ENCODE assay signal across 13 mouse cellular contexts in genomic region chr2:163696763-163697162, GRCm38 (mm10). TPM values are rescaled to one million over a fixed set of nuclear protein-coding genes. Genes with fewer than 3 reads are reported as not detected.
DNase-seq lines count a peak whose midpoint lies in the region; ATAC-seq and TF ChIP-seq lines count a peak whose summit lies in the region.
"Had no signal": no experiment of that assay in that cellular context is flagged by ENCODE, and none has a peak within 500 bp of the region (broad histone marks: within the 10 kb centered on the region; RNA-seq: fewer than 3 reads in every experiment).

No protein-coding gene starts in this region.

- H3K4me3 ChIP-seq in heart, embryonic 14.5 days (ENCODE audit: control insufficient read depth in 1 of 2, insufficient read depth in 1 of 2, low read depth in 1 of 2, low read length in 2 of 2), result no peak overlapping the region
- H3K4me3 ChIP-seq in lung, postnatal 0 days (ENCODE audit: low read depth, low read length), result no peak overlapping the region
- H3K4me3 ChIP-seq in lung, adult 2 months (replicated peaks; ENCODE audit: extremely low read depth, low read depth, low read length), result no peak overlapping the region
- H3K4me3 ChIP-seq in embryonic facial prominence, embryonic 14.5 days (ENCODE audit: low read depth, low read length), result no peak overlapping the region
- no peak overlapping the region for H3K4me3 ChIP-seq in olfactory bulb, adult 2 months (ENCODE audit: insufficient read depth, low read depth, low read length)

- no peaks in the 10 kb centered on the region for H3K9me3 ChIP-seq in heart, embryonic 14.5 days (ENCODE audit: control insufficient read depth, low read length)
- H3K9me3 ChIP-seq in lung, postnatal 0 days (ENCODE audit: low read length), result no peaks in the 10 kb centered on the region
- no peaks in the 10 kb centered on the region for H3K9me3 ChIP-seq in embryonic facial prominence, embryonic 14.5 days (ENCODE audit: control insufficient read depth, low read length)

- H3K9ac ChIP-seq in heart, embryonic 14.5 days (ENCODE audit: low read length), result no peak overlapping the region
- H3K9ac ChIP-seq in lung, postnatal 0 days (replicated peaks; ENCODE audit: low read depth), result no peak overlapping the region
- H3K9ac ChIP-seq in embryonic facial prominence, embryonic 14.5 days (ENCODE audit: low read depth, low read length), result no peak overlapping the region

- no peak for TF ChIP-seq POLR2A in lung, adult 2 months (IDR thresholded peaks at IDR 0.05; ENCODE audit: borderline replicate concordance, extremely low read depth, low read depth, low read length)
- TF ChIP-seq POLR2A in olfactory bulb, adult 2 months (IDR thresholded peaks at IDR 0.05; ENCODE audit: insufficient read depth, low read depth, low read length), result no peak

- WGBS in heart, embryonic 14.5 days, result 29% methylated on average over 2 of the region's 2 CpGs
- WGBS in lung, postnatal 0 days, result 43% methylated on average over 2 of the region's 2 CpGs
- WGBS in lung, adult 2 months, result 37% methylated on average over 2 of the region's 2 CpGs
- WGBS in embryonic facial prominence, embryonic 14.5 days, result 43% methylated on average over 2 of the region's 2 CpGs
- WGBS in olfactory bulb, adult 2 months, result 47% methylated on average over 2 of the region's 2 CpGs

- H3K36me3 ChIP-seq in heart, embryonic 14.5 days (ENCODE audit: control insufficient read depth, insufficient read depth, low read length), result no peaks in the 10 kb centered on the region
- no peaks in the 10 kb centered on the region for H3K36me3 ChIP-seq in lung, postnatal 0 days (ENCODE audit: insufficient read depth, low read length)
- H3K36me3 ChIP-seq in embryonic facial prominence, embryonic 14.5 days (ENCODE audit: control insufficient read depth, insufficient read depth, low read length), result no peaks in the 10 kb centered on the region

- H3K4me1 ChIP-seq in heart, embryonic 14.5 days (ENCODE audit: control insufficient read depth in 2 of 2, insufficient read depth in 2 of 2, low read length in 2 of 2), result peaks cover 47 to 77% of the 10 kb centered on the region in 2 experiments
- peaks cover 30% of the 10 kb centered on the region for H3K4me1 ChIP-seq in lung, postnatal 0 days (ENCODE audit: insufficient read depth, low read depth, low read length)
- H3K4me1 ChIP-seq in lung, adult 2 months (ENCODE audit: control insufficient read depth, insufficient read depth, low read length), result peaks cover 22% of the 10 kb centered on the region
- H3K4me1 ChIP-seq in embryonic facial prominence, embryonic 14.5 days (ENCODE audit: control insufficient read depth, insufficient read depth, low read length), result peaks cover 10% of the 10 kb centered on the region
- H3K4me1 ChIP-seq in olfactory bulb, adult 2 months (ENCODE audit: control insufficient read depth, insufficient read depth, low read length), result peaks cover 35% of the 10 kb centered on the region

- no peaks in the 10 kb centered on the region for H3K27me3 ChIP-seq in heart, embryonic 14.5 days (ENCODE audit: control insufficient read depth, insufficient read depth, low read length)
- no peaks in the 10 kb centered on the region for H3K27me3 ChIP-seq in lung, postnatal 0 days (replicated peaks; ENCODE audit: insufficient read depth, low read length)
- H3K27me3 ChIP-seq in embryonic facial prominence, embryonic 14.5 days (replicated peaks; ENCODE audit: control insufficient read depth, insufficient read depth, low read length), result no peaks in the 10 kb centered on the region

- intact Hi-C loops in heart, postnatal 10 days (cut with DNase I), result loop anchor here (2.0 kb wide), 1 partner anchor 14 kb away; no protein-coding TSS in a partner anchor

- no peak for ATAC-seq in heart, embryonic 14.5 days (ENCODE audit: insufficient number of reproducible peaks, insufficient read depth, low FRiP score, low read depth)
- ATAC-seq in lung, postnatal 0 days, result no peak
- no peak for ATAC-seq in embryonic facial prominence, embryonic 14.5 days (ENCODE audit: low read depth)
- no peak for ATAC-seq in granulocyte monocyte progenitor cell, adult 5-6 weeks (replicated peaks; ENCODE audit: poor library complexity, severe bottlenecking)
- ATAC-seq: intestine, embryonic 16.5 days had no signal

- TF ChIP-seq EP300 in lung, postnatal 0 days (IDR thresholded peaks at IDR 0.05), result no peak

- no peak overlapping the region for H3K4me2 ChIP-seq in heart, embryonic 14.5 days (ENCODE audit: low read length)
- H3K4me2 ChIP-seq in lung, postnatal 0 days (replicated peaks; ENCODE audit: low read depth, low read length), result peak overlapping the region; percentile 30; the same call in 1 of the 2 replicates
- H3K4me2 ChIP-seq in embryonic facial prominence, embryonic 14.5 days (ENCODE audit: low read depth, low read length), result no peak overlapping the region

- DNase-seq in heart, postnatal 10 days, result no peak
- no peak for DNase-seq in lung, postnatal 0 days (ENCODE audit: low spot score)
- DNase-seq in lung, adult 2 months, result no peak
- peak; percentile 20 for DNase-seq in embryonic facial prominence, embryonic 14.5 days (ENCODE audit: low spot score)
- no peak for DNase-seq in layer of hippocampus, adult 18-20 months (ENCODE audit: low spot score in 2 of 2)
- DNase-seq: adrenal gland, postnatal 36 days; cerebellum, adult 18-20 months; gastrocnemius, postnatal 25 days; layer of hippocampus, adult 9-11 months had no signal

- peak overlapping the region; percentile 25 to 90 for H3K27ac ChIP-seq in heart, embryonic 14.5 days (replicated peaks in 1 of 2; ENCODE audit: control insufficient read depth in 1 of 2, insufficient read depth in 1 of 2, low read depth in 2 of 2, low read length in 2 of 2)
- H3K27ac ChIP-seq in lung, postnatal 0 days (ENCODE audit: low read length), result 0 out of 2 replicates have a peak overlapping the region, but pooled peaks have one; percentile 20
- no peak overlapping the region for H3K27ac ChIP-seq in embryonic facial prominence, embryonic 14.5 days (replicated peaks; ENCODE audit: low read depth, low read length)
- H3K27ac ChIP-seq in olfactory bulb, adult 2 months (ENCODE audit: insufficient read depth, low read depth, low read length), result peak overlapping the region; percentile 88

- no peak for TF ChIP-seq CTCF in lung, postnatal 0 days (IDR thresholded peaks at IDR 0.05)
- no peak for TF ChIP-seq CTCF in lung, adult 2 months (IDR thresholded peaks at IDR 0.05; ENCODE audit: insufficient read depth, low read length)
- no peak for TF ChIP-seq CTCF in olfactory bulb, adult 2 months (IDR thresholded peaks at IDR 0.05; ENCODE audit: insufficient read depth, low read depth, low read length)

RNA-seq across cellular contexts. Expression of gene Pkig, which starts 38.6 kb away (rescaled TPM):
- 324 and 359 TPM in 2 replicates for polyA plus RNA-seq in heart, embryonic 14.5 days (2014; fragmentation: Nextera tagmentation; extraction: Ambion mirVana)
- 100 to 1,000 TPM; 177 to 195 TPM for total RNA-seq in heart, postnatal 10 days (2021)
- 95.2 and 106 TPM in 2 replicates for polyA plus RNA-seq in lung, postnatal 0 days (2015; fragmentation: Nextera tagmentation; extraction: Ambion mirVana)
- 167 and 180 TPM in 2 replicates for polyA plus RNA-seq in lung, adult 2 months (2012; rRNA removed)
- polyA plus RNA-seq in embryonic facial prominence, embryonic 14.5 days (2014; fragmentation: Nextera tagmentation; extraction: Ambion mirVana), result 153 and 165 TPM in 2 replicates
- polyA plus RNA-seq in olfactory bulb, adult 2 months (2012; ENCODE audit: insufficient read depth, insufficient read length, low replicate concordance, missing spikeins), result not detected in 2 replicates
- 100 to 1,000 TPM in 1 of 2 experiments, 10 to 100 TPM in 1; 98.0 to 101 TPM for total RNA-seq in layer of hippocampus, adult 18-20 months (2021)
- 89.1 and 89.4 TPM in 2 replicates for total RNA-seq in granulocyte monocyte progenitor cell, adult 5-6 weeks (2014; fragmentation: Nextera tagmentation)
- total RNA-seq in granulocyte monocyte progenitor cell, adult 5-6 weeks (2017), result 52.2 and 65.1 TPM in 2 replicates

RNA-seq across cellular contexts. Expression of gene Serinc3, which starts 51.8 kb away (rescaled TPM):
- 76.5 and 79.0 TPM in 2 replicates for polyA plus RNA-seq in heart, embryonic 14.5 days (2014; fragmentation: Nextera tagmentation; extraction: Ambion mirVana)
- total RNA-seq in heart, postnatal 10 days (2021), result 100 to 1,000 TPM; 327 to 358 TPM
- 96.7 and 106 TPM in 2 replicates for polyA plus RNA-seq in lung, postnatal 0 days (2015; fragmentation: Nextera tagmentation; extraction: Ambion mirVana)
- 368 and 417 TPM in 2 replicates for polyA plus RNA-seq in lung, adult 2 months (2012; rRNA removed)
- polyA plus RNA-seq in embryonic facial prominence, embryonic 14.5 days (2014; fragmentation: Nextera tagmentation; extraction: Ambion mirVana), result 43.0 and 53.0 TPM in 2 replicates
- 82.6 TPM in 1 of 2 replicates, not detected in the other for polyA plus RNA-seq in olfactory bulb, adult 2 months (2012; ENCODE audit: insufficient read depth, insufficient read length, low replicate concordance, missing spikeins)
- total RNA-seq in layer of hippocampus, adult 18-20 months (2021), result 100 to 1,000 TPM; 186 to 193 TPM
- 505 and 572 TPM in 2 replicates for total RNA-seq in granulocyte monocyte progenitor cell, adult 5-6 weeks (2014; fragmentation: Nextera tagmentation)
- 503 and 505 TPM in 2 replicates for total RNA-seq in granulocyte monocyte progenitor cell, adult 5-6 weeks (2017)

RNA-seq across cellular contexts. Expression of gene Ada, which starts 53.3 kb away (rescaled TPM):
- polyA plus RNA-seq in heart, embryonic 14.5 days (2014; fragmentation: Nextera tagmentation; extraction: Ambion mirVana), result 2.3 and 4.0 TPM in 2 replicates
- total RNA-seq in heart, postnatal 10 days (2021), result 1 to 10 TPM; 1.6 to 1.7 TPM
- 3.2 and 3.6 TPM in 2 replicates for polyA plus RNA-seq in lung, postnatal 0 days (2015; fragmentation: Nextera tagmentation; extraction: Ambion mirVana)
- 2.4 and 105 TPM in 2 replicates for polyA plus RNA-seq in lung, adult 2 months (2012; rRNA removed)
- 7.2 and 10.4 TPM in 2 replicates for polyA plus RNA-seq in embryonic facial prominence, embryonic 14.5 days (2014; fragmentation: Nextera tagmentation; extraction: Ambion mirVana)
- not detected in 2 replicates for polyA plus RNA-seq in olfactory bulb, adult 2 months (2012; ENCODE audit: insufficient read depth, insufficient read length, low replicate concordance, missing spikeins)
- total RNA-seq in layer of hippocampus, adult 18-20 months (2021), result 1 to 10 TPM; 1.0 to 1.9 TPM
- 14.7 and 22.8 TPM in 2 replicates for total RNA-seq in granulocyte monocyte progenitor cell, adult 5-6 weeks (2014; fragmentation: Nextera tagmentation)
- 17.0 and 19.3 TPM in 2 replicates for total RNA-seq in granulocyte monocyte progenitor cell, adult 5-6 weeks (2017)

Comparison
In these comparisons a context has a peak if more than half of its experiments do, and no peak if none do; other contexts are left out.
1. RNA of gene Pkig, which starts 38.6 kb away (polyA plus RNA-seq): 324 to 359 TPM in heart, embryonic 14.5 days, 167 to 180 TPM in lung, adult 2 months, 153 to 165 TPM in embryonic facial prominence, embryonic 14.5 days and 95.2 to 106 TPM in lung, postnatal 0 days; not detected in olfactory bulb, adult 2 months; every median in the first group is over 10 times any median in the second.